Mouse (Mus musculus): ENCODE data around the gene Kin. TPM values are rescaled to one million over a fixed set of nuclear protein-coding genes. Genes with fewer than 3 reads are reported as not detected.

The Kin gene
- total RNA-seq (2014; fragmentation: Nextera tagmentation) = 25.5 and 35.5 TPM in 2 replicates
- total RNA-seq (2017) = 33.0 and 44.7 TPM in 2 replicates
- 2.5 and 5.4 TPM in 2 replicates for polyA plus RNA-seq (2012)

GRCm38 (mm10) chr2:10080310-10081010, at the start of gene Kin, which contains the start of gene Atp5c1:
Gene Kin (plus strand): TSS chr2:10080593.
Gene Atp5c1 (minus strand): TSS chr2:10080510.
- Histone ChIP-seq H3K4me3 (ENCODE audit: low read depth, low read length) (peak within 1 kb of the TSS; percentile 99), H3K9me3 (replicated peaks) (no peaks in the 10 kb centered on the region), H3K27me3 (ENCODE audit: insufficient read depth, low read length) (no peaks in the 10 kb centered on the region), H3K4me1 (ENCODE audit: insufficient read depth, low read depth, low read length) (peaks cover 55% of the 10 kb centered on the region), H3K36me3 (replicated peaks) (peaks cover 61% of the 10 kb centered on the region)
- ATAC-seq (ENCODE audit: extremely low read depth, insufficient number of reproducible peaks, low FRiP score, poor library complexity, severe bottlenecking) = peak; percentile 87
- peak; percentile 94 for DNase-seq (ENCODE audit: low spot score)
- TF ChIP-seq GATA1 (IDR thresholded peaks at IDR 0.05; ENCODE audit: borderline replicate concordance, low read length) (no peak), GATA2 (IDR thresholded peaks at IDR 0.05; ENCODE audit: borderline replicate concordance, low read depth, low read length) (no peak), POLR2AphosphoS5 (IDR thresholded peaks at IDR 0.05; ENCODE audit: insufficient replicate concordance, low read depth, low read length) (no peak), CTCF (IDR thresholded peaks at IDR 0.05; ENCODE audit: low read depth, low read length) (no peak), TAL1 (conservative IDR thresholded peaks at IDR 0.05; ENCODE audit: low read depth, low read length) (no peak)

DNA sequence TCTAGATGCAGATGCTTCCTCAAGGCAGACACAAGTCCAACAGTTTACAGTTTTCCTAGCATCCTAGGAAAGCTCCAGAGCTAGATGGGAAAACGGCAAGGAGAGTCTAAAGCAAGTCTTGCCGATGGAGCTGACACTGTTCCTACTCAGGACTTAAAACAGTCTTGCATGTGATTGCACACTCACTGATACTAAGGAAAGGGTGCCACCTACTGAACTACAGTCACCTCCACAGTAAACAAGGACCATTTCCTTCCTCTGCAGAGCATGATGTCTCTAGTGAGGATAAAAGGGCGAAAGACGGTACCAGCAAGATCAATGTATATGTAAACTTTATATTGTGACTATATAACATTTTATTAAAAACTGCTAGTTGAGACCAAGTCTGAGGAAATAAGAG, 46.7 kb upstream of the Kin start:
- Histone ChIP-seq H3K9me3 (replicated peaks) (no peaks in the 10 kb centered on the region), H3K36me3 (replicated peaks) (peaks cover 57% of the 10 kb centered on the region), H3K27me3 (ENCODE audit: insufficient read depth, low read length) (no peaks in the 10 kb centered on the region), H3K4me3 (ENCODE audit: low read depth, low read length) (no peak overlapping the region), H3K4me1 (ENCODE audit: insufficient read depth, low read depth, low read length) (peaks cover 3% of the 10 kb centered on the region; the same call in 1 of the 2 replicates)
- no peak for ATAC-seq (ENCODE audit: extremely low read depth, insufficient number of reproducible peaks, low FRiP score, poor library complexity, severe bottlenecking)
- TF ChIP-seq GATA1 (IDR thresholded peaks at IDR 0.05; ENCODE audit: borderline replicate concordance, low read length) (no peak), TAL1 (conservative IDR thresholded peaks at IDR 0.05; ENCODE audit: low read depth, low read length) (no peak), GATA2 (IDR thresholded peaks at IDR 0.05; ENCODE audit: borderline replicate concordance, low read depth, low read length) (no peak), CTCF (IDR thresholded peaks at IDR 0.05; ENCODE audit: low read depth, low read length) (no peak)
- DNase-seq (ENCODE audit: low spot score) = no peak

GRCm38 (mm10) chr2:10034976-10035375, 45.4 kb upstream of the Kin start:
- peaks cover 6% of the 10 kb centered on the region; the same call in 1 of the 2 replicates for H3K4me1 ChIP-seq (ENCODE audit: insufficient read depth, low read depth, low read length)
- H3K36me3 ChIP-seq (replicated peaks) = peaks cover 60% of the 10 kb centered on the region
- H3K27me3 ChIP-seq (ENCODE audit: insufficient read depth, low read length) = no peaks in the 10 kb centered on the region
- TF ChIP-seq GATA1 (IDR thresholded peaks at IDR 0.05; ENCODE audit: borderline replicate concordance, low read length) (no peak), TAL1 (conservative IDR thresholded peaks at IDR 0.05; ENCODE audit: low read depth, low read length) (no peak), CTCF (IDR thresholded peaks at IDR 0.05; ENCODE audit: low read depth, low read length) (no peak), POLR2AphosphoS5 (IDR thresholded peaks at IDR 0.05; ENCODE audit: insufficient replicate concordance, low read depth, low read length) (no peak), GATA2 (IDR thresholded peaks at IDR 0.05; ENCODE audit: borderline replicate concordance, low read depth, low read length) (no peak)
- no peaks in the 10 kb centered on the region for H3K9me3 ChIP-seq (replicated peaks)
- DNase-seq (ENCODE audit: low spot score) = no peak
- no peak for ATAC-seq (ENCODE audit: extremely low read depth, insufficient number of reproducible peaks, low FRiP score, poor library complexity, severe bottlenecking)
- no peak overlapping the region for H3K4me3 ChIP-seq (ENCODE audit: low read depth, low read length)

- Histone ChIP-seq H3K9me3 (replicated peaks) (no peaks in the 10 kb centered on the region), H3K27me3 (ENCODE audit: insufficient read depth, low read length) (no peaks in the 10 kb centered on the region), H3K36me3 (replicated peaks) (peaks cover 27% of the 10 kb centered on the region), H3K4me1 (ENCODE audit: insufficient read depth, low read depth, low read length) (peaks cover 30% of the 10 kb centered on the region), H3K4me3 (ENCODE audit: low read depth, low read length) (peak overlapping the region; percentile 87)
- DNase-seq (ENCODE audit: low spot score) (peak; percentile 45), ATAC-seq (ENCODE audit: extremely low read depth, insufficient number of reproducible peaks, low FRiP score, poor library complexity, severe bottlenecking) (0 out of 2 replicates have a peak, but pooled peaks have one; percentile 36)
- TF ChIP-seq GATA2 (IDR thresholded peaks at IDR 0.05; ENCODE audit: borderline replicate concordance, low read depth, low read length) = no peak
- no peak for TF ChIP-seq GATA1 (IDR thresholded peaks at IDR 0.05; ENCODE audit: borderline replicate concordance, low read length)
- TF ChIP-seq CTCF (IDR thresholded peaks at IDR 0.05; ENCODE audit: low read depth, low read length) = no peak
- TF ChIP-seq POLR2AphosphoS5 (IDR thresholded peaks at IDR 0.05; ENCODE audit: insufficient replicate concordance, low read depth, low read length) = no peak
- TF ChIP-seq TAL1 (conservative IDR thresholded peaks at IDR 0.05; ENCODE audit: low read depth, low read length) = no peak
Observed at GRCm38 (mm10) chr2:10047758-10048436, 32.5 kb upstream of the Kin start.

DNA sequence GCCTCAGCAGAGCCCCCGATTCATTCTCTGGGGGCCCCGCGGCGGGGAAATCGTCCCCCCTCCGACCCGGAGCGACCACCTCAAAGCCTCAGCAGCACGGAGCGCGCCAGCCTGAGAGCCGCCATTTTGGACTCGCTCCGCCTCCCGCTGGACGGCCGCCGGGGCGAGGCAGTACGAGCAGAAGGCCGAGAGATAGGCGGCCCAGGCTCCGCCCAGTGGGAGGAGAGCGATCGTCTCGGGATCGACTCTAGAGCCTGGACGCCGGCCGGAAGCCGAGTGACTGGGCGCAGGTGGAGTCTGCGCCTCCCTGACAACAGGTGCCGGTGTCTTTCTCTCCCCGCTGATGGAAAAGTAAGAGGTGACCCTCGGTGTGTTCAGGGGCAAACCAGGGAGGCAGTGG, 31.9 kb upstream of the Kin start, which contains the start of gene Taf3:
Gene Taf3, minus strand, starts transcription at position 136 of the 400 bp plus-strand sequence.
- Histone ChIP-seq H3K36me3 (replicated peaks) (peaks cover 28% of the 10 kb centered on the region), H3K4me3 (ENCODE audit: low read depth, low read length) (peak within 1 kb of the TSS; percentile 87), H3K4me1 (ENCODE audit: insufficient read depth, low read depth, low read length) (peaks cover 30% of the 10 kb centered on the region), H3K27me3 (ENCODE audit: insufficient read depth, low read length) (no peaks in the 10 kb centered on the region), H3K9me3 (replicated peaks) (no peaks in the 10 kb centered on the region)
- ATAC-seq (ENCODE audit: extremely low read depth, insufficient number of reproducible peaks, low FRiP score, poor library complexity, severe bottlenecking) (peak; percentile 97), DNase-seq (ENCODE audit: low spot score) (peak; percentile 84)
- TF ChIP-seq GATA2 (IDR thresholded peaks at IDR 0.05; ENCODE audit: borderline replicate concordance, low read depth, low read length) (no peak), TAL1 (conservative IDR thresholded peaks at IDR 0.05; ENCODE audit: low read depth, low read length) (no peak), GATA1 (IDR thresholded peaks at IDR 0.05; ENCODE audit: borderline replicate concordance, low read length) (no peak), CTCF (IDR thresholded peaks at IDR 0.05; ENCODE audit: low read depth, low read length) (no peak), POLR2AphosphoS5 (IDR thresholded peaks at IDR 0.05; ENCODE audit: insufficient replicate concordance, low read depth, low read length) (no peak)

DNA sequence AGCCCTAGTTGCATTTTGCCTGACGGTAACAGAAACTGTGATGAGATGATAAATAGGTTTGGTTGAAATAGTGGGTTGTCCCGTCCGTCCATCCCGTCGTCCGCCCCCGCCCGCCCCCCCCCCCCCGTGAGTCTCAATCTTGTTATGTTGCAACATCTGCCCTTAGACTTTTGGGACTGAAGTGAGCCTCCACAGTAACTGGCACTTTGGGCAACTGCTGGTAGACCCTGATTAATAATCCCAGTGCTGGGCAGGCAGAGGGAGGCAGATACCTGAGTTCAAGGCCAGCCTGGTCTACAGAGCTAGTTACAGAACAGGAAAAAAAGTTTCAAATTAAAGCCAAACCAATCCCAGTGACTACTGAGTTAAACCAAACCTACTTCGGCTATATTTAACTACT, 30.9 kb upstream of the Kin start:
- ATAC-seq (ENCODE audit: extremely low read depth, insufficient number of reproducible peaks, low FRiP score, poor library complexity, severe bottlenecking) (no peak), DNase-seq (ENCODE audit: low spot score) (no peak)
- Histone ChIP-seq H3K27me3 (ENCODE audit: insufficient read depth, low read length) (no peaks in the 10 kb centered on the region), H3K4me3 (ENCODE audit: low read depth, low read length) (peak overlapping the region; percentile 87), H3K36me3 (replicated peaks) (peaks cover 32% of the 10 kb centered on the region), H3K9me3 (replicated peaks) (no peaks in the 10 kb centered on the region), H3K4me1 (ENCODE audit: insufficient read depth, low read depth, low read length) (peaks cover 31% of the 10 kb centered on the region)
- no peak for TF ChIP-seq POLR2AphosphoS5 (IDR thresholded peaks at IDR 0.05; ENCODE audit: insufficient replicate concordance, low read depth, low read length)
- no peak for TF ChIP-seq CTCF (IDR thresholded peaks at IDR 0.05; ENCODE audit: low read depth, low read length)
- no peak for TF ChIP-seq TAL1 (conservative IDR thresholded peaks at IDR 0.05; ENCODE audit: low read depth, low read length)
- TF ChIP-seq GATA2 (IDR thresholded peaks at IDR 0.05; ENCODE audit: borderline replicate concordance, low read depth, low read length) = no peak
- no peak for TF ChIP-seq GATA1 (IDR thresholded peaks at IDR 0.05; ENCODE audit: borderline replicate concordance, low read length)

Measured in G1E (cell line).